Mouse (Mus musculus) ES-Bruce4 (cell line): ENCODE data around the gene Lhx1.

ENCODE experiments used
- CTCF ChIP-seq: IDR thresholded peaks from one replicate; pipeline ENCODE4 v1.8.1; 2011; ENCODE audit warnings: low read depth, low read length
- EP300 ChIP-seq: IDR thresholded peaks from 2 replicates; pipeline ENCODE4 v1.6.1; 2011; ENCODE audit warnings: low read depth, low read length; ENCODE audit not compliant: insufficient read depth
- POLR2A ChIP-seq: IDR thresholded peaks from one replicate; pipeline ENCODE4 v1.8.1; 2011; ENCODE audit warnings: low read length; ENCODE audit not compliant: insufficient read depth

DNA sequence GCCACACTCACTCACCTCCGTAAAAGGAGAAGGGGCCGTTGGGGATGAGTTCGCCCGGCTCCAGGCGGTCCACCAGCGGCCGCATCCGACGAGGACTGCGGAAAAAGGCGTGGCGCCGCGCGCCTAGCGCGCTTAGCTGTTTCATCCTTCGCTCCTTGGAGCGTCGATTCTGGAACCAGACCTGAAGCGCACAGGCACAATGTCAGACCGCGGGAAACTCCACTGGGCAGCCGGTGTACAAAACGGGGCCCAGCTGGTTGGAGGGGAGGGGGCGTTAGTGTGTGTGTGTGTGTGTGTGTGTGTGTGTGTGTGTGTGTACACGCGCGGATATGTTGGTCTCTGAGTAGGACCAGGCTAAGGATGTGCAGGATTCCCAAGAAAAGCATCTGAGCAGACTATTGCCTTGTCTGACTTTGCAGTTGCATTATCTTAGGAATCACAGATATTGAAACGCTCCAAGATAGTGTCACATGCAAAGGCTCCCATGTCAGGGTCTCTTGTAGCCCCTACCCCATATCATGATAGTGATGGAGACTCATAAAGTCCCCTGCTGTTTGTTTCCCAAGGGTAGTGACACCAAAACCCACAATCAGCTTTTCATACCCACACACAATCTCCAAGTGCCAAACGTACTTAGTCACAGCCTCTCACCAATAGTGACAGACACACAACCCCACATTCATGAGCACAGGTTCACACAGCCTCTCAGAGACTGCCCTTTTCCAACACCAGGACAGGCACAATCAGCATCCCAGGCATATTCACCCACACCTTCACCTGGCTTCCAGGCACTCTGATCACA, 4.9 kb downstream of the Lhx1 start:
- TF ChIP-seq CTCF (no peak), POLR2A (no peak), EP300 (no peak)
